Mouse (Mus musculus): ENCODE measurements around the gene Cd36.

DNA sequence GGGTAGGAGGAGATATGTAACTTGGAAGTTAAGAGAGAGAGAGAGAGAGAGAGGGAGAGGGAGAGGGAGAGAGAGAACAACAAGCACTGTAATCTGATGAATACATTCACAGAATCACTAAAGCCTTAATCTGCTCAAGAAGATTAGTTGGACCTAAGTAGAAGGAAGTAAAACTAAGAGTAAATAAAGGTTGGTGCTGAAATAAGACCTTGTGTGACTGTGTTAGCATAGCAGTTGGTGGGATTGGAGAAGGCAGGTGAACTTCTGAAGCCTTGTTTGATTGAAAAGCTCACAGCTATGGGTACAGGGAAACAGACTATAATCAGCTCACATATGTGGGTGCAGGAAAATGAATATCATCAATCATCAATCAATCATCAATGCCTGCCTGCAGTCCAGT lies 23.2 kb downstream of the Cd36 start:
- no peak for TF ChIP-seq CTCF (IDR thresholded peaks at IDR 0.05; ENCODE audit: low read depth, low read length)
- TF ChIP-seq POLR2AphosphoS5 (IDR thresholded peaks at IDR 0.05; ENCODE audit: insufficient replicate concordance, low read depth, low read length): no peak
- TF ChIP-seq TAL1 (conservative IDR thresholded peaks at IDR 0.05; ENCODE audit: low read depth, low read length): no peak
- TF ChIP-seq GATA2 (IDR thresholded peaks at IDR 0.05; ENCODE audit: borderline replicate concordance, low read depth, low read length): no peak
